In the genomic region with DNA sequence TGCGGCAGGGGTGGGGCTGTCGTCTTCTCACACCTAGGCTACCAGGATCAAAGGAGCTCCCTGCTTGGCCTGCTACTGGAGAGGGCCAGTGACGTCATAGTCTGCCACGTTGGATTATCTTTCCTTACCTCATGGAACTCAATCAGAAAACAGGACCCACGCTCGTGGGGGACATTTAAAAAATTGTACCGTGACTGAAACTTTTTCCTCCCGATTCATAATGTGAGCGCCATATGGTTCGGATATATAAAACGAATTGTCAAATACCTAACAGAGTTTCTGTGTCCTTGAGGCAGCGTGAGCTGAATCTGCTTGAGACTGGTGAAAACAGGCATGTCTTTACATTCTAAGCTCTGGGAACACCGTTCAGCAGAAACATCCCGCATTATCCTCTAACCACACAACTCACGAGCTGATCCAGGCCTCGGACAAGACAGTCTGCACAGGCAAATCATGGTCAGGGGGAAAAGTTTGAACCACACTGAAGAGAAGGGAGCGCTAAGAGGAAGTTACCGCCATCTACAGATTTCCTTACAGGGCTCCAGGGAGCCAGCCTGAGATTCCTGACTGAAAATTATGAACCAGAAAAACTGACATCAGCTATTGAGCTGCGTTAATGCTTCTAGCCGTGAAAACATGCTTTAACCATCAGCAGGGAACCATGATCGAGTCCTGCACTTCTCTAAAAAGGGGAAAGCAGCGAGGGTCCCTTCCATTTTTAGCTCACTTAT, we compare ENCODE assay signal across 9 mouse cellular contexts. TPM values are rescaled to one million over a fixed set of nuclear protein-coding genes. Genes with fewer than 3 reads are reported as not detected.
DNase-seq lines count a peak whose midpoint lies in the region; ATAC-seq and TF ChIP-seq lines count a peak whose summit lies in the region.
"Had no signal": no experiment of that assay in that cellular context is flagged by ENCODE, and none has a peak within 500 bp of the region (broad histone marks: within the 10 kb centered on the region; RNA-seq: fewer than 3 reads in every experiment).

No protein-coding gene starts in this region.

- peak overlapping the region; percentile 72 for H3K4me2 ChIP-seq in lung, embryonic 14.5 days
- H3K4me2 ChIP-seq in forebrain, embryonic 13.5 days, result peak overlapping the region; percentile 96
- peak overlapping the region; percentile 92 for H3K4me2 ChIP-seq in limb, embryonic 13.5 days (replicated peaks)

- peak overlapping the region; percentile 85; the same call in 1 of the 2 replicates for H3K27ac ChIP-seq in lung, embryonic 14.5 days (ENCODE audit: low read depth)
- H3K27ac ChIP-seq in forebrain, embryonic 13.5 days, result no peak overlapping the region
- H3K27ac ChIP-seq in limb, embryonic 13.5 days, result peak overlapping the region; percentile 61; the same call in 1 of the 2 replicates
- H3K27ac ChIP-seq in olfactory bulb, adult 2 months (ENCODE audit: insufficient read depth, low read depth, low read length), result peak overlapping the region; percentile 87

- no peak for TF ChIP-seq POLR2A in olfactory bulb, adult 2 months (IDR thresholded peaks at IDR 0.05; ENCODE audit: insufficient read depth, low read depth, low read length)

- no peak for TF ChIP-seq CTCF in lung, embryonic 14.5 days (IDR thresholded peaks at IDR 0.05; ENCODE audit: low read depth)
- no peak for TF ChIP-seq CTCF in olfactory bulb, adult 2 months (IDR thresholded peaks at IDR 0.05; ENCODE audit: insufficient read depth, low read depth, low read length)

- H3K4me3 ChIP-seq in lung, embryonic 14.5 days (ENCODE audit: low read depth, low read length), result peak overlapping the region; percentile 63
- H3K4me3 ChIP-seq in forebrain, embryonic 13.5 days, result peak overlapping the region; percentile 66
- peak overlapping the region; percentile 71 for H3K4me3 ChIP-seq in limb, embryonic 13.5 days
- H3K4me3 ChIP-seq in olfactory bulb, adult 2 months (ENCODE audit: insufficient read depth, low read depth, low read length), result peak overlapping the region; percentile 79
- H3K4me3 ChIP-seq: myocyte had no signal

- 6% methylated on average over 22 of the region's 22 CpGs for WGBS in lung, embryonic 14.5 days
- WGBS in forebrain, embryonic 13.5 days, result 11% methylated on average over 22 of the region's 22 CpGs
- WGBS in limb, embryonic 13.5 days, result 2% methylated on average over 22 of the region's 22 CpGs
- 10% methylated on average over 22 of the region's 22 CpGs for WGBS in olfactory bulb, adult 2 months

- H3K9me3 ChIP-seq in lung, embryonic 14.5 days (ENCODE audit: low read depth, low read length), result no peaks in the 10 kb centered on the region
- H3K9me3 ChIP-seq in forebrain, embryonic 13.5 days (replicated peaks), result no peaks in the 10 kb centered on the region
- no peaks in the 10 kb centered on the region for H3K9me3 ChIP-seq in limb, embryonic 13.5 days

- peak; percentile 64 for DNase-seq in lung, embryonic 14.5 days
- DNase-seq in lung, postnatal 14 days, result no peak
- no peak for DNase-seq in adrenal gland, postnatal 10 days
- DNase-seq in thymus, postnatal 10 days (ENCODE audit: low spot score in 2 of 2), result no peak

- no peaks in the 10 kb centered on the region for H3K36me3 ChIP-seq in lung, embryonic 14.5 days (ENCODE audit: insufficient read depth)
- no peaks in the 10 kb centered on the region for H3K36me3 ChIP-seq in forebrain, embryonic 13.5 days (ENCODE audit: poor library complexity, severe bottlenecking)
- no peaks in the 10 kb centered on the region for H3K36me3 ChIP-seq in limb, embryonic 13.5 days

- no peak for ATAC-seq in lung, embryonic 14.5 days (ENCODE audit: insufficient read depth)
- no peak for ATAC-seq in forebrain, embryonic 13.5 days
- no peak for ATAC-seq in limb, embryonic 13.5 days (ENCODE audit: low FRiP score, low read depth)

- H3K4me1 ChIP-seq in lung, embryonic 14.5 days (ENCODE audit: insufficient read depth), result no peaks in the 10 kb centered on the region; the same call in 1 of the 2 replicates
- peaks cover 20% of the 10 kb centered on the region for H3K4me1 ChIP-seq in forebrain, embryonic 13.5 days
- H3K4me1 ChIP-seq in limb, embryonic 13.5 days, result peaks cover 34% of the 10 kb centered on the region
- H3K4me1 ChIP-seq in olfactory bulb, adult 2 months (ENCODE audit: control insufficient read depth, insufficient read depth, low read length), result peaks cover 11% of the 10 kb centered on the region

- H3K27me3 ChIP-seq in lung, embryonic 14.5 days (ENCODE audit: insufficient read depth, low read length), result peaks cover 8% of the 10 kb centered on the region; the same call in 1 of the 2 replicates
- H3K27me3 ChIP-seq in forebrain, embryonic 13.5 days, result peaks cover 15% of the 10 kb centered on the region; the same call in 1 of the 2 replicates
- peaks cover 6% of the 10 kb centered on the region for H3K27me3 ChIP-seq in limb, embryonic 13.5 days

- peak overlapping the region; percentile 75 for H3K9ac ChIP-seq in lung, embryonic 14.5 days
- peak overlapping the region; percentile 73; the same call in 1 of the 2 replicates for H3K9ac ChIP-seq in forebrain, embryonic 13.5 days
- peak overlapping the region; percentile 82 for H3K9ac ChIP-seq in limb, embryonic 13.5 days

RNA-seq across cellular contexts. Expression of a gene that starts 1.4 kb away (rescaled TPM):
- 23.8 and 24.4 TPM in 2 replicates for polyA plus RNA-seq in lung, embryonic 14.5 days (2014; fragmentation: Nextera tagmentation; extraction: Ambion mirVana)
- polyA plus RNA-seq in forebrain, embryonic 13.5 days (2015; fragmentation: Nextera tagmentation; extraction: Ambion mirVana), result 1.2 and 1.3 TPM in 2 replicates
- 5.9 and 6.1 TPM in 2 replicates for polyA plus RNA-seq in limb, embryonic 13.5 days (2015; fragmentation: Nextera tagmentation; extraction: Ambion mirVana)
- polyA plus RNA-seq in olfactory bulb, adult 2 months (2012; ENCODE audit: insufficient read depth, insufficient read length, low replicate concordance, missing spikeins), result not detected in 2 replicates
- total RNA-seq in adrenal gland, postnatal 10 days (2021), result 1 to 10 TPM; 2.0 to 3.7 TPM
- total RNA-seq: common myeloid progenitor, adult 5-6 weeks had no signal
- polyA plus RNA-seq: myocyte had no signal
